In the genomic region with DNA sequence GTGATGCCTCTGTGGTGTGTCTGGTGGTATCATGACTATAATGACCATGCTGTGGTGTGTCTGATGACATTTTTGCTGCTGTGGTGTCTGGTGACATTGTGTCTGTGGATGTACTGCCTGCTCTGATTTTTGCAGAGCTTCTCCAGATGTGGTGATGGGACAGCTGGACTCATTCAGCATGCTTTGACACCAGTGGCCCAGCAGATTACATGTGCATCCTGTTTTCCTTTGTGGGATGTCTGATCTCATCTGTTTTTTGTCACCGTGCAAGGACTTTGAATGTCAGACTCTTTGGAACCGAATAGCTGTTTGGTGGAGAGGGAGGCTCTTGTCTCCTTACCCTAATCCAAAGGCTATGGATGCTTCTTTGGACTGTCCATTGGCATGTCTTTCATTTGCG, we compare ENCODE assay signal across 22 mouse cellular contexts. TPM values are rescaled to one million over a fixed set of nuclear protein-coding genes. Genes with fewer than 3 reads are reported as not detected.
"Had no signal": no experiment of that assay in that cellular context is flagged by ENCODE, and none has a peak within 500 bp of the region (broad histone marks: within the 10 kb centered on the region; RNA-seq: fewer than 3 reads in every experiment).

No protein-coding gene starts in this region.

- H3K27me3 ChIP-seq: kidney, embryonic 15.5 days; limb, embryonic 13.5 days; liver, embryonic 12.5 days; liver, embryonic 15.5 days; midbrain, embryonic 15.5 days; neural tube, embryonic 12.5 days; neural tube, embryonic 15.5 days had no signal

- H3K36me3 ChIP-seq: kidney, embryonic 15.5 days; limb, embryonic 10.5 days; limb, embryonic 13.5 days; liver, embryonic 12.5 days; liver, embryonic 15.5 days; midbrain, embryonic 10.5 days; midbrain, embryonic 15.5 days; neural tube, embryonic 12.5 days; neural tube, embryonic 15.5 days had no signal

- DNase-seq: kidney, adult 11 months; kidney, adult 8-10 months; kidney, postnatal 10 days; kidney, postnatal 36 days; liver; lung, adult 18-20 months; lung, postnatal 14 days; right cerebral cortex, adult 18-20 months; right cerebral cortex, postnatal 14 days; right cerebral cortex, postnatal 4 days; thymus, adult 18-20 months; thymus, postnatal 36 days had no signal

- H3K27ac ChIP-seq: kidney, embryonic 15.5 days; limb, embryonic 10.5 days; limb, embryonic 13.5 days; liver, embryonic 12.5 days; liver, embryonic 15.5 days; midbrain, embryonic 10.5 days; midbrain, embryonic 15.5 days; neural tube, embryonic 12.5 days; neural tube, embryonic 15.5 days had no signal

- H3K9me3 ChIP-seq: kidney, embryonic 15.5 days; limb, embryonic 10.5 days; limb, embryonic 13.5 days; liver, embryonic 12.5 days; liver, embryonic 15.5 days; midbrain, embryonic 10.5 days; midbrain, embryonic 15.5 days; neural tube, embryonic 12.5 days; neural tube, embryonic 15.5 days had no signal

- H3K4me1 ChIP-seq: limb, embryonic 13.5 days; liver, embryonic 12.5 days; liver, embryonic 15.5 days had no signal

- ATAC-seq: liver, embryonic 12.5 days; midbrain, embryonic 15.5 days had no signal

- H3K4me3 ChIP-seq: kidney, embryonic 15.5 days; limb, embryonic 10.5 days; limb, embryonic 13.5 days; liver, embryonic 12.5 days; liver, embryonic 15.5 days; midbrain, embryonic 10.5 days; midbrain, embryonic 15.5 days; neural tube, embryonic 12.5 days; neural tube, embryonic 15.5 days had no signal

RNA-seq across cellular contexts. Expression of a gene that starts 13.8 kb away (rescaled TPM):
- total RNA-seq: megakaryocyte progenitor cell, adult 5-6 weeks had no signal
